Mouse (Mus musculus) myocyte (in vitro differentiated cells): ENCODE data around the gene Nudt21.

Source experiments
- MYOD1 ChIP-seq, 3 experiments: IDR thresholded peaks; one replicate each; pipeline ENCODE4 v1.6.1; 2011; ENCODE audit warnings: control low read depth in 2 of 3, low read depth in 2 of 3, mild to moderate bottlenecking in 2 of 3, moderate library complexity in 1 of 3; ENCODE audit not compliant: insufficient read length in 2 of 3, control insufficient read depth in 1 of 3
- POLR2A ChIP-seq: IDR thresholded peaks from one replicate; pipeline ENCODE4 v1.6.1; 2011; ENCODE audit warnings: low read depth, mild to moderate bottlenecking, control low read depth, moderate library complexity; ENCODE audit not compliant: insufficient read length
- TCF3 ChIP-seq: IDR thresholded peaks from one replicate; pipeline ENCODE4 v1.6.1; 2011; ENCODE audit warnings: low read depth, control low read depth; ENCODE audit not compliant: insufficient read length

DNA sequence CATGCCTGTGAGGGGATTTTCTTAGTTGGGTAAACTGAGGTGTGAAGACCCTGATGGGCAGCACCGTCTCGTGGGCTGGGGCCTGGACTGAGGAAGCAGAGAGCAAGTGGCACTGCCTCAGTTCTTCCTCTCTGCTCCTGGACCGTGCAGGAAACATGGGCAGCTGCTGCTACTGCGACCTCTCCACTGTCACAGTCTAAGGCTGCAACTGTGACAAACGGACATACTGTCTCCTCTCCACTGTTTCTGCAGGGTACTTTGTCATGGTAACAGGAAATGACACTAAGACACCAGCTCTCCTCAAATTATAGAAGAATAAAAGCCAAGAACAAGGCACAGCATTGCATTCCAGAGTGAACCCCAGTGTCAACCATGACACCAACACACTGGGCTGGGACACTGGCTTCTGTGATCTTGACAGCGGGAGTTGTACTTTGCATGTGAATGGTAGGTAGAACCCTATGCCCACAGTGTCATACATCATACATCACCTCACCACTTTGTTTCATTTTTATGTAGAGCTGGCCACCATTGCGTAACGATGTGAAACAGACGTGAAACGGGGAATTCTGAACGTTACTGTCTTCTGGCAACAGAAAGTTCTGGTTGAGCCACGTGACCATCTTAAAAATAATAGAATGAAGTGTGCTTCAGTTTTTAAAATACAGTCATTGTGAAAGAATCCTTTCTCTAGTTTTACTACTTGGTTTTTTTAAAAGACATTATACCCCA is 39.8 kb upstream of the Nudt21 start:
- TF ChIP-seq TCF3, result no peak
- TF ChIP-seq MYOD1 (IDR thresholded peaks at IDR 0.05; ENCODE audit: control insufficient read depth in 1 of 3, insufficient read length in 2 of 3, low read depth in 2 of 3), result no peak
- TF ChIP-seq POLR2A, result no peak
